Mouse (Mus musculus) neural tube, embryonic 13.5 days (tissue): ENCODE measurements around the gene Kcnk13. TPM values are rescaled to one million over a fixed set of nuclear protein-coding genes. Genes with fewer than 3 reads are reported as not detected.

Experiments used
- ATAC-seq: fragments of 200-750 bp; cut with Nextera tagmentation; 2 replicates; pipeline ENCODE4 v1.8.0; 2017; ENCODE audit warnings: low read depth, mild to moderate bottlenecking, moderate TSS enrichment, moderate library complexity
- H3K27ac ChIP-seq: fragments of 300-500 bp; sonication (generic); replicated peaks from 2 replicates; pipeline ENCODE4 v1.5.1; 2015; ENCODE audit warnings: moderate library complexity, mild to moderate bottlenecking, inconsistent platforms
- H3K27me3 ChIP-seq: fragments of 300-500 bp; sonication (generic); 2 replicates; pipeline ENCODE4 v1.6.1; 2015; ENCODE audit warnings: mild to moderate bottlenecking, inconsistent platforms
- H3K36me3 ChIP-seq: fragments of 300-500 bp; sonication (generic); 2 replicates; pipeline ENCODE4 v1.6.1; 2015; ENCODE audit warnings: mild to moderate bottlenecking, inconsistent platforms
- H3K4me1 ChIP-seq: fragments of 300-500 bp; sonication (generic); replicated peaks from 2 replicates; pipeline ENCODE4 v1.6.1; 2015; ENCODE audit warnings: inconsistent platforms
- H3K4me2 ChIP-seq: fragments of 300-500 bp; sonication (generic); 2 replicates; pipeline ENCODE4 v1.6.1; 2015; ENCODE audit warnings: inconsistent platforms, mild to moderate bottlenecking, moderate library complexity
- H3K4me3 ChIP-seq: fragments of 300-500 bp; sonication (generic); 2 replicates; pipeline ENCODE4 v1.5.1; 2015; ENCODE audit warnings: mild to moderate bottlenecking, inconsistent platforms
- H3K9ac ChIP-seq: fragments of 300-500 bp; sonication (generic); 2 replicates; pipeline ENCODE4 v1.6.1; 2015; ENCODE audit warnings: moderate library complexity, mild to moderate bottlenecking, inconsistent platforms
- H3K9me3 ChIP-seq: fragments of 300-500 bp; sonication (generic); 2 replicates; pipeline ENCODE4 v1.6.1; 2016; ENCODE audit warnings: inconsistent platforms
- WGBS: fragments of 180-500 bp; shearing (Covaris S2); methylation state at CpG from one replicate; pipeline ENCODE4 v1.1.7; 2015; 5-methylcytosine and 5-hydroxymethylcytosine counted together
- polyA plus RNA-seq: library from polyadenylated mRNA; unstranded; fragments of >200 nt; fragmentation: Nextera tagmentation; extraction: Ambion mirVana; gene quantifications from 2 replicates; pipeline ENCODE4 v1.2.1, GENCODE M21; 2015

The Kcnk13 gene
- polyA plus RNA-seq, 1 experiment from 2014 or later, result 0.42 TPM

GRCm38 (mm10) chr12:99939179-99939578 lies 25.1 kb upstream of the Kcnk13 start:
- Histone ChIP-seq H3K36me3 (peaks cover 53% of the 10 kb centered on the region), H3K27me3 (no peaks in the 10 kb centered on the region)
- 90% methylated on average over 6 of the region's 6 CpGs for WGBS

GRCm38 (mm10) chr12:99940704-99941103 lies 23.6 kb upstream of the Kcnk13 start:
- 72% methylated on average over 7 of the region's 7 CpGs for WGBS
- H3K27ac ChIP-seq, result no peak overlapping the region
- H3K9ac ChIP-seq, result no peak overlapping the region
- no peak overlapping the region for H3K4me3 ChIP-seq
- H3K36me3 ChIP-seq, result peaks cover 47% of the 10 kb centered on the region
- H3K27me3 ChIP-seq, result no peaks in the 10 kb centered on the region
- ATAC-seq, result 0 out of 2 replicates have a peak, but pooled peaks have one; percentile 59
- no peaks in the 10 kb centered on the region for H3K9me3 ChIP-seq
- no peaks in the 10 kb centered on the region for H3K4me1 ChIP-seq
- no peak overlapping the region for H3K4me2 ChIP-seq

More at GRCm38 (mm10) chr12:99939179-99939578, 25.1 kb upstream of the Kcnk13 start:
- Histone ChIP-seq H3K4me1 (no peaks in the 10 kb centered on the region), H3K27ac (no peak overlapping the region), H3K9me3 (no peaks in the 10 kb centered on the region), H3K4me3 (no peak overlapping the region), H3K9ac (no peak overlapping the region), H3K4me2 (no peak overlapping the region)
- ATAC-seq, result no peak

- no peak overlapping the region for H3K9ac ChIP-seq
- WGBS, result 82% methylated on average over 8 of the region's 8 CpGs
Measured at GRCm38 (mm10) chr12:99942441-99942840, 21.9 kb upstream of the Kcnk13 start.

GRCm38 (mm10) chr12:99952928-99953327 lies 11.4 kb upstream of the Kcnk13 start:
- Histone ChIP-seq H3K27ac (no peak overlapping the region), H3K9me3 (no peaks in the 10 kb centered on the region), H3K4me3 (no peak overlapping the region), H3K9ac (no peak overlapping the region), H3K4me1 (0 out of 2 replicates have a peak, but pooled peaks cover 2% of the 10 kb centered on the region), H3K4me2 (no peak overlapping the region), H3K27me3 (no peaks in the 10 kb centered on the region), H3K36me3 (peaks cover 21% of the 10 kb centered on the region)
- ATAC-seq, result no peak
- WGBS, result 64% methylated on average over 7 of the region's 7 CpGs

More at GRCm38 (mm10) chr12:99942441-99942840, 21.9 kb upstream of the Kcnk13 start:
- Histone ChIP-seq H3K4me3 (no peak overlapping the region), H3K36me3 (peaks cover 51% of the 10 kb centered on the region), H3K27me3 (no peaks in the 10 kb centered on the region), H3K27ac (no peak overlapping the region), H3K9me3 (no peaks in the 10 kb centered on the region), H3K4me2 (no peak overlapping the region), H3K4me1 (no peaks in the 10 kb centered on the region)
- ATAC-seq, result no peak

- Histone ChIP-seq H3K4me3 (no peak overlapping the region), H3K27ac (no peak overlapping the region), H3K9me3 (no peaks in the 10 kb centered on the region), H3K4me2 (no peak overlapping the region), H3K4me1 (peaks cover 9% of the 10 kb centered on the region; the same call in 1 of the 2 replicates), H3K9ac (no peak overlapping the region), H3K36me3 (peaks cover 9% of the 10 kb centered on the region), H3K27me3 (peaks cover 10% of the 10 kb centered on the region)
- ATAC-seq, result no peak
- 84% methylated on average over 7 of the region's 7 CpGs for WGBS
Measured at GRCm38 (mm10) chr12:99956411-99956810, 7.9 kb upstream of the Kcnk13 start.

- H3K4me3 ChIP-seq, result no peak overlapping the region
- H3K36me3 ChIP-seq, result peaks cover 9% of the 10 kb centered on the region
- peaks cover 9% of the 10 kb centered on the region; the same call in 1 of the 2 replicates for H3K4me1 ChIP-seq
- H3K9ac ChIP-seq, result no peak overlapping the region
- H3K27me3 ChIP-seq, result peaks cover 16% of the 10 kb centered on the region
- ATAC-seq, result 0 out of 2 replicates have a peak, but pooled peaks have one; percentile 32
- 41% methylated on average over 9 of the region's 9 CpGs for WGBS
- H3K27ac ChIP-seq, result no peak overlapping the region
- H3K9me3 ChIP-seq, result no peaks in the 10 kb centered on the region
- H3K4me2 ChIP-seq, result no peak overlapping the region
Measured at GRCm38 (mm10) chr12:99958068-99959060, 5.9 kb upstream of the Kcnk13 start.

GRCm38 (mm10) chr12:99959291-99959690 lies 5.0 kb upstream of the Kcnk13 start:
- Histone ChIP-seq H3K4me3 (no peak overlapping the region), H3K9me3 (no peaks in the 10 kb centered on the region), H3K4me2 (no peak overlapping the region), H3K9ac (no peak overlapping the region), H3K4me1 (peaks cover 12% of the 10 kb centered on the region), H3K27me3 (peaks cover 25% of the 10 kb centered on the region), H3K27ac (no peak overlapping the region), H3K36me3 (peaks cover 9% of the 10 kb centered on the region)
- no peak for ATAC-seq

GRCm38 (mm10) chr12:99959930-99960329 lies 4.4 kb upstream of the Kcnk13 start:
- H3K9me3 ChIP-seq, result no peaks in the 10 kb centered on the region
- peaks cover 18% of the 10 kb centered on the region for H3K4me1 ChIP-seq
- peaks cover 31% of the 10 kb centered on the region for H3K27me3 ChIP-seq
- no peak overlapping the region for H3K4me2 ChIP-seq
- H3K36me3 ChIP-seq, result peaks cover 9% of the 10 kb centered on the region
- ATAC-seq, result no peak
- H3K27ac ChIP-seq, result no peak overlapping the region
- no peak overlapping the region for H3K9ac ChIP-seq
- no peak overlapping the region for H3K4me3 ChIP-seq
- WGBS, result 15% methylated on average over 10 of the region's 10 CpGs

GRCm38 (mm10) chr12:99960675-99961074 lies 3.6 kb upstream of the Kcnk13 start:
- Histone ChIP-seq H3K9me3 (no peaks in the 10 kb centered on the region), H3K4me2 (no peak overlapping the region), H3K4me3 (no peak overlapping the region), H3K9ac (no peak overlapping the region), H3K4me1 (peaks cover 25% of the 10 kb centered on the region), H3K27ac (no peak overlapping the region), H3K27me3 (peaks cover 39% of the 10 kb centered on the region), H3K36me3 (peaks cover 3% of the 10 kb centered on the region)
- 88% methylated on average over 7 of the region's 7 CpGs for WGBS
- ATAC-seq, result no peak

GRCm38 (mm10) chr12:99965203-99966115 lies 1.2 kb downstream of the Kcnk13 start:
- Histone ChIP-seq H3K9me3 (no peaks in the 10 kb centered on the region), H3K4me1 (peaks cover 31% of the 10 kb centered on the region), H3K36me3 (no peaks in the 10 kb centered on the region), H3K27me3 (peaks cover 76% of the 10 kb centered on the region), H3K9ac (peak overlapping the region; percentile 70), H3K27ac (no peak overlapping the region), H3K4me3 (peak overlapping the region; percentile 53), H3K4me2 (peak overlapping the region; percentile 97)
- WGBS, result under 1% methylated on average over 77 of the region's 77 CpGs
- peak; percentile 55; the same call in 1 of the 2 replicates for ATAC-seq

GRCm38 (mm10) chr12:99966116-99966770 lies 1.9 kb downstream of the Kcnk13 start:
- H3K4me2 ChIP-seq, result peak overlapping the region; percentile 97
- no peaks in the 10 kb centered on the region for H3K36me3 ChIP-seq
- 5% methylated on average over 25 of the region's 25 CpGs for WGBS
- peak overlapping the region; percentile 53 for H3K4me3 ChIP-seq
- peaks cover 74% of the 10 kb centered on the region for H3K27me3 ChIP-seq
- peaks cover 31% of the 10 kb centered on the region for H3K4me1 ChIP-seq
- peak overlapping the region; percentile 70 for H3K9ac ChIP-seq
- H3K27ac ChIP-seq, result no peak overlapping the region
- ATAC-seq, result 0 out of 2 replicates have a peak, but pooled peaks have one; percentile 17
- H3K9me3 ChIP-seq, result no peaks in the 10 kb centered on the region
